Mouse (Mus musculus): ENCODE measurements around the gene Syt9. TPM values are rescaled to one million over a fixed set of nuclear protein-coding genes. Genes with fewer than 3 reads are reported as not detected.

Syt9 gene
- polyA plus RNA-seq, 1 experiment from 2014 or later = 1.0 TPM

GRCm38 (mm10) chr7:107516704-107517410, 146.3 kb downstream of the Syt9 start:
- H3K27ac ChIP-seq (ENCODE audit: low read depth, low read length) = no peak overlapping the region
- no peaks in the 10 kb centered on the region for H3K36me3 ChIP-seq (ENCODE audit: control insufficient read depth, insufficient read depth, low read length)
- WGBS (ENCODE audit: insufficient replicate concordance) = 54% methylated on average over 8 of the region's 8 CpGs
- no peaks in the 10 kb centered on the region for H3K27me3 ChIP-seq (ENCODE audit: control insufficient read depth, insufficient read depth, low read length)
- H3K9me3 ChIP-seq (replicated peaks; ENCODE audit: control insufficient read depth, low read length) = no peaks in the 10 kb centered on the region
- no peak for ATAC-seq (replicated peaks; ENCODE audit: insufficient number of reproducible peaks, low FRiP score, low TSS enrichment)
- H3K4me1 ChIP-seq (ENCODE audit: control insufficient read depth, insufficient read depth, low read length) = no peaks in the 10 kb centered on the region
- no peak overlapping the region for H3K4me3 ChIP-seq (ENCODE audit: low read depth, low read length)
- H3K9ac ChIP-seq (ENCODE audit: low read depth, low read length) = no peak overlapping the region
- H3K4me2 ChIP-seq = no peak overlapping the region

- 79% methylated on average over 12 of the region's 12 CpGs for WGBS (ENCODE audit: insufficient replicate concordance)
- no peak overlapping the region for H3K9ac ChIP-seq (ENCODE audit: low read depth, low read length)
- no peaks in the 10 kb centered on the region for H3K9me3 ChIP-seq (replicated peaks; ENCODE audit: control insufficient read depth, low read length)
- no peaks in the 10 kb centered on the region for H3K4me1 ChIP-seq (ENCODE audit: control insufficient read depth, insufficient read depth, low read length)
- H3K4me2 ChIP-seq = no peak overlapping the region
- no peak overlapping the region for H3K27ac ChIP-seq (ENCODE audit: low read depth, low read length)
- ATAC-seq (replicated peaks; ENCODE audit: insufficient number of reproducible peaks, low FRiP score, low TSS enrichment) = no peak
- no peaks in the 10 kb centered on the region for H3K36me3 ChIP-seq (ENCODE audit: control insufficient read depth, insufficient read depth, low read length)
- no peaks in the 10 kb centered on the region for H3K27me3 ChIP-seq (ENCODE audit: control insufficient read depth, insufficient read depth, low read length)
- H3K4me3 ChIP-seq (ENCODE audit: low read depth, low read length) = no peak overlapping the region
These were observed 148.9 kb downstream of the Syt9 start for GRCm38 (mm10) chr7:107519256-107520025.

DNA sequence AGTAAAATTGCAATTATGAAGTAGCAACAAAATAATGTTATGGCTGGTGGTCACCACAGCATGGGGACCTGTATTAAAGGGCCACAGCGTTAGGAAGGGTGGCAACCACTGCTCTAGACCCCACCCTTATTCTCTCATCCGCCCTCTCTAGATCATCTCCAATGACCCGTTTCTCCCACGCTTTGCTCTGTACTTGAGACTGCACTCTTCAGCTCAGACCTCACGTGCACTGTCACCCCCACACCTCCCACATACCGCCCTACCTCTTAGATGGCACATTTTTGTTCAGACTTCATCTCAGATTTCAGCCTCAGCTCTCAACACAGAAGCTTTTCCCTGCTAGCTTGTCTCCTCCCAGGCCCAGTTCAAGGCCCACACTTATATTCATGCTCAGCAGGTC, 150.9 kb downstream of the Syt9 start:
- no peak for ATAC-seq (replicated peaks; ENCODE audit: insufficient number of reproducible peaks, low FRiP score, low TSS enrichment)
- Histone ChIP-seq H3K27ac (ENCODE audit: low read depth, low read length) (no peak overlapping the region), H3K9me3 (replicated peaks; ENCODE audit: control insufficient read depth, low read length) (no peaks in the 10 kb centered on the region), H3K27me3 (ENCODE audit: control insufficient read depth, insufficient read depth, low read length) (no peaks in the 10 kb centered on the region), H3K9ac (ENCODE audit: low read depth, low read length) (no peak overlapping the region), H3K36me3 (ENCODE audit: control insufficient read depth, insufficient read depth, low read length) (no peaks in the 10 kb centered on the region), H3K4me3 (ENCODE audit: low read depth, low read length) (no peak overlapping the region), H3K4me1 (ENCODE audit: control insufficient read depth, insufficient read depth, low read length) (no peaks in the 10 kb centered on the region), H3K4me2 (no peak overlapping the region)
- 68% methylated on average over 6 of the region's 6 CpGs for WGBS (ENCODE audit: insufficient replicate concordance)

DNA sequence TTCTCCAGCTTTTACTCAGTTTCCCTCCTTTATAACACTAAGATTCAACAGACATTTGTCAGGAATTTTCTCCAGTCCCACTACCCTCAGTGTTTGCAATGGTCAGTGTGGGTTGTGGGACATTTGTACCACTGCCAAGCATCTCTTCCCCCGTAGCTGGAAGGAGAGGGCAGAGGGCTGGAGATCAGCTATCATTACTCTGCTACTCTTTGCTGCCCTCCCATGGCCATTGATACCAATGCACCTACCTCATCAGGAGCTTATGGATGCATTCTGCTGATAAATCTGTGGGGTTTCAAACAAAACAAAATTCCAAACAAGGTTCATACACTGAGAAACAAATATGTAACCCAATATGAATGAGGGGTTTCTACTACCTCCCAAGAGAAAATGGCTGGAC, 155.8 kb downstream of the Syt9 start:
- WGBS (ENCODE audit: insufficient replicate concordance) = 15% methylated on average over 1 of the region's 1 CpGs
- no peaks in the 10 kb centered on the region for H3K36me3 ChIP-seq (ENCODE audit: control insufficient read depth, insufficient read depth, low read length)
- H3K27me3 ChIP-seq (ENCODE audit: control insufficient read depth, insufficient read depth, low read length) = no peaks in the 10 kb centered on the region
- no peak overlapping the region for H3K9ac ChIP-seq (ENCODE audit: low read depth, low read length)
- H3K9me3 ChIP-seq (replicated peaks; ENCODE audit: control insufficient read depth, low read length) = no peaks in the 10 kb centered on the region
- no peaks in the 10 kb centered on the region for H3K4me1 ChIP-seq (ENCODE audit: control insufficient read depth, insufficient read depth, low read length)
- no peak overlapping the region for H3K4me2 ChIP-seq
- no peak for ATAC-seq (replicated peaks; ENCODE audit: insufficient number of reproducible peaks, low FRiP score, low TSS enrichment)
- H3K27ac ChIP-seq (ENCODE audit: low read depth, low read length) = no peak overlapping the region
- no peak overlapping the region for H3K4me3 ChIP-seq (ENCODE audit: low read depth, low read length)

- Histone ChIP-seq H3K9ac (ENCODE audit: low read depth, low read length) (no peak overlapping the region), H3K9me3 (replicated peaks; ENCODE audit: control insufficient read depth, low read length) (no peaks in the 10 kb centered on the region), H3K36me3 (ENCODE audit: control insufficient read depth, insufficient read depth, low read length) (no peaks in the 10 kb centered on the region), H3K4me1 (ENCODE audit: control insufficient read depth, insufficient read depth, low read length) (no peaks in the 10 kb centered on the region), H3K27ac (ENCODE audit: low read depth, low read length) (no peak overlapping the region), H3K4me2 (no peak overlapping the region), H3K27me3 (ENCODE audit: control insufficient read depth, insufficient read depth, low read length) (no peaks in the 10 kb centered on the region), H3K4me3 (ENCODE audit: low read depth, low read length) (no peak overlapping the region)
- ATAC-seq (replicated peaks; ENCODE audit: insufficient number of reproducible peaks, low FRiP score, low TSS enrichment) = no peak
- 76% methylated on average over 3 of the region's 3 CpGs for WGBS (ENCODE audit: insufficient replicate concordance)
These were observed 157.7 kb downstream of the Syt9 start for GRCm38 (mm10) chr7:107528169-107528772.

- ATAC-seq (replicated peaks; ENCODE audit: insufficient number of reproducible peaks, low FRiP score, low TSS enrichment) = no peak
- H3K4me2 ChIP-seq = no peak overlapping the region
- WGBS (ENCODE audit: insufficient replicate concordance) = 70% methylated on average over 5 of the region's 5 CpGs
- H3K4me3 ChIP-seq (ENCODE audit: low read depth, low read length) = no peak overlapping the region
- no peak overlapping the region for H3K9ac ChIP-seq (ENCODE audit: low read depth, low read length)
- no peaks in the 10 kb centered on the region for H3K36me3 ChIP-seq (ENCODE audit: control insufficient read depth, insufficient read depth, low read length)
- no peak overlapping the region for H3K27ac ChIP-seq (ENCODE audit: low read depth, low read length)
- no peaks in the 10 kb centered on the region for H3K27me3 ChIP-seq (ENCODE audit: control insufficient read depth, insufficient read depth, low read length)
- H3K4me1 ChIP-seq (ENCODE audit: control insufficient read depth, insufficient read depth, low read length) = no peaks in the 10 kb centered on the region
- 0 out of 2 replicates have a peak, but pooled peaks cover 2% of the 10 kb centered on the region for H3K9me3 ChIP-seq (replicated peaks; ENCODE audit: control insufficient read depth, low read length)
These were observed 158.8 kb downstream of the Syt9 start for GRCm38 (mm10) chr7:107529364-107529763.

GRCm38 (mm10) chr7:107535311-107535710, 164.8 kb downstream of the Syt9 start:
- Histone ChIP-seq H3K4me2 (no peak overlapping the region), H3K4me1 (ENCODE audit: control insufficient read depth, insufficient read depth, low read length) (no peaks in the 10 kb centered on the region), H3K27ac (ENCODE audit: low read depth, low read length) (no peak overlapping the region), H3K36me3 (ENCODE audit: control insufficient read depth, insufficient read depth, low read length) (no peaks in the 10 kb centered on the region), H3K9me3 (replicated peaks; ENCODE audit: control insufficient read depth, low read length) (0 out of 2 replicates have a peak, but pooled peaks cover 2% of the 10 kb centered on the region), H3K9ac (ENCODE audit: low read depth, low read length) (no peak overlapping the region), H3K27me3 (ENCODE audit: control insufficient read depth, insufficient read depth, low read length) (no peaks in the 10 kb centered on the region), H3K4me3 (ENCODE audit: low read depth, low read length) (no peak overlapping the region)
- WGBS (ENCODE audit: insufficient replicate concordance) = 78% methylated on average over 4 of the region's 4 CpGs
- no peak for ATAC-seq (replicated peaks; ENCODE audit: insufficient number of reproducible peaks, low FRiP score, low TSS enrichment)

DNA sequence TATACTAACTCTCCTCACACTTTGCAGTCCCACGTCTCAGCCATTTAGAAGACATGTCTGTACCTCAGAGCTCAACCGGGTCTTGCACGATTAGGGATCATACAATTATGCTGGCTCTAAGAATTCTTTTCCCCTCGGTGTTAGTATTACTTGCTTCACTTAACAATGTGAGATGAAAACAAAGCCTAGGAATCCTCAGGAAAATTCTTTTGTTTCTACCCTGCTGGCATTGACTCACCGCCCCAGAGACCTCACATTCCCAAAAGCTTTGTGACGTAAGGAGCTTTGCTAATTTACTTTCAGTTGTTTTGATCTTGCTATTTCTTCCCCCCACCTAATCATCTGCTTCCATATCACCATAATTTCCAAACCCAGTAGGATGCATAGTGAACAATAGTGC, 166.0 kb downstream of the Syt9 start:
- 72% methylated on average over 6 of the region's 6 CpGs for WGBS (ENCODE audit: insufficient replicate concordance)

More for the DNA sequence above, 166.0 kb downstream of the Syt9 start:
- H3K9ac ChIP-seq (ENCODE audit: low read depth, low read length) = no peak overlapping the region
- H3K4me3 ChIP-seq (ENCODE audit: low read depth, low read length) = no peak overlapping the region
- no peak for ATAC-seq (replicated peaks; ENCODE audit: insufficient number of reproducible peaks, low FRiP score, low TSS enrichment)
- no peaks in the 10 kb centered on the region for H3K36me3 ChIP-seq (ENCODE audit: control insufficient read depth, insufficient read depth, low read length)
- H3K9me3 ChIP-seq (replicated peaks; ENCODE audit: control insufficient read depth, low read length) = 0 out of 2 replicates have a peak, but pooled peaks cover 2% of the 10 kb centered on the region
- no peak overlapping the region for H3K4me2 ChIP-seq
- no peaks in the 10 kb centered on the region for H3K4me1 ChIP-seq (ENCODE audit: control insufficient read depth, insufficient read depth, low read length)
- no peaks in the 10 kb centered on the region for H3K27me3 ChIP-seq (ENCODE audit: control insufficient read depth, insufficient read depth, low read length)
- H3K27ac ChIP-seq (ENCODE audit: low read depth, low read length) = no peak overlapping the region

Measured in heart, embryonic 11.5 days (tissue).